Comparison of ENCODE assay signal across 25 mouse cellular contexts in genomic region chr9:119365284-119365683, GRCm38 (mm10). TPM values are rescaled to one million over a fixed set of nuclear protein-coding genes. Genes with fewer than 3 reads are reported as not detected.
A peak's percentile ranks its signal among the peaks of the same experiment; 100 is the strongest.
DNase-seq lines count a peak whose midpoint lies in the region; ATAC-seq and TF ChIP-seq lines count a peak whose summit lies in the region.
"Had no signal": no experiment of that assay in that cellular context is flagged by ENCODE, and none has a peak within 500 bp of the region (broad histone marks: within the 10 kb centered on the region; RNA-seq: fewer than 3 reads in every experiment).

Gene Slc22a14 (minus strand): TSS chr9:119365553.

- peaks cover 2% of the 10 kb centered on the region; the same call in 1 of the 2 replicates for H3K36me3 ChIP-seq in kidney, adult 2 months (ENCODE audit: control insufficient read depth, insufficient read depth, low read length)
- no peaks in the 10 kb centered on the region for H3K36me3 ChIP-seq in lung, postnatal 0 days (ENCODE audit: insufficient read depth, low read length)
- H3K36me3 ChIP-seq: hindbrain, embryonic 15.5 days had no signal

- ATAC-seq in lung, postnatal 0 days, result no peak
- ATAC-seq: forebrain, embryonic 13.5 days; intestine, embryonic 15.5 days; Patski had no signal

- no peak within 1 kb of the TSS for H3K27ac ChIP-seq in kidney, adult 2 months (ENCODE audit: insufficient read depth, low read depth, low read length)
- no peak within 1 kb of the TSS for H3K27ac ChIP-seq in lung, postnatal 0 days (ENCODE audit: low read length)
- peak within 1 kb of the TSS; percentile 32; the same call in 1 of the 2 replicates for H3K27ac ChIP-seq in bone marrow macrophage, adult 2 months (ENCODE audit: insufficient read depth, low read depth, low read length)
- H3K27ac ChIP-seq: forebrain, embryonic 13.5 days; heart, adult 2 months; hindbrain, embryonic 15.5 days; intestine, embryonic 15.5 days; kidney, postnatal 0 days; limb, embryonic 13.5 days; liver, embryonic 14.5 days; midbrain, embryonic 12.5 days had no signal

- H3K9me3 ChIP-seq in lung, postnatal 0 days (ENCODE audit: low read length), result no peaks in the 10 kb centered on the region
- H3K9me3 ChIP-seq: forebrain, embryonic 13.5 days; hindbrain, embryonic 15.5 days; intestine, embryonic 15.5 days; limb, embryonic 13.5 days; midbrain, embryonic 12.5 days had no signal

- no peak for TF ChIP-seq POLR2A in kidney, adult 2 months (IDR thresholded peaks at IDR 0.05; ENCODE audit: low read depth, low read length)
- TF ChIP-seq POLR2A in bone marrow macrophage, adult 2 months (IDR thresholded peaks at IDR 0.05; ENCODE audit: borderline replicate concordance, low read depth, low read length), result no peak

- no peaks in the 10 kb centered on the region for H3K27me3 ChIP-seq in kidney, adult 2 months (replicated peaks; ENCODE audit: control insufficient read depth, insufficient read depth, low read length)
- H3K27me3 ChIP-seq in lung, postnatal 0 days (replicated peaks; ENCODE audit: insufficient read depth, low read length), result no peaks in the 10 kb centered on the region
- H3K27me3 ChIP-seq: forebrain, embryonic 13.5 days; hindbrain, embryonic 15.5 days; intestine, embryonic 15.5 days; limb, embryonic 13.5 days; midbrain, embryonic 12.5 days; Patski had no signal

- H3K9ac ChIP-seq in lung, postnatal 0 days (replicated peaks; ENCODE audit: low read depth), result no peak within 1 kb of the TSS
- H3K9ac ChIP-seq: forebrain, embryonic 13.5 days; hindbrain, embryonic 15.5 days; intestine, embryonic 15.5 days; limb, embryonic 13.5 days; liver, embryonic 14.5 days; midbrain, embryonic 12.5 days had no signal

- DNase-seq in kidney, adult 2 months, result peak; percentile 38
- DNase-seq in kidney, postnatal 25 days, result no peak
- DNase-seq in lung, postnatal 0 days (ENCODE audit: low spot score), result peak; percentile 28
- no peak for DNase-seq in lung, postnatal 14 days
- DNase-seq in lung, postnatal 36 days, result peak; percentile 47
- DNase-seq in embryo, embryonic 10 days (ENCODE audit: low spot score), result no peak
- DNase-seq in cerebellum, adult 11 months, result no peak
- DNase-seq: adrenal gland, postnatal 10 days; cerebellum, adult 11-12 months; cerebellum, postnatal 25 days; retina, postnatal 1 day; right cerebral cortex, postnatal 4 days; thymus, postnatal 36 days had no signal

- peaks cover 3% of the 10 kb centered on the region; the same call in 1 of the 2 replicates for H3K4me1 ChIP-seq in kidney, adult 2 months (ENCODE audit: control insufficient read depth, insufficient read depth, low read length)
- H3K4me1 ChIP-seq in lung, postnatal 0 days (ENCODE audit: insufficient read depth, low read depth, low read length), result no peaks in the 10 kb centered on the region
- H3K4me1 ChIP-seq in bone marrow macrophage, adult 2 months (ENCODE audit: control insufficient read depth, insufficient read depth, low read length), result peaks cover 15% of the 10 kb centered on the region
- H3K4me1 ChIP-seq: forebrain, embryonic 13.5 days; hindbrain, embryonic 15.5 days; intestine, embryonic 15.5 days; limb, embryonic 13.5 days; midbrain, embryonic 12.5 days had no signal

- no peak for TF ChIP-seq EP300 in lung, postnatal 0 days (IDR thresholded peaks at IDR 0.05)

- no peak within 1 kb of the TSS for H3K4me3 ChIP-seq in kidney, adult 2 months (ENCODE audit: insufficient read depth, low read depth, low read length)
- no peak within 1 kb of the TSS for H3K4me3 ChIP-seq in lung, postnatal 0 days (ENCODE audit: low read depth, low read length)
- H3K4me3 ChIP-seq in bone marrow macrophage, adult 2 months (ENCODE audit: insufficient read depth, low read length), result no peak within 1 kb of the TSS
- H3K4me3 ChIP-seq: forebrain, embryonic 13.5 days; heart, adult 2 months; hindbrain, embryonic 15.5 days; intestine, embryonic 15.5 days; limb, embryonic 13.5 days; midbrain, embryonic 12.5 days had no signal

- TF ChIP-seq CTCF in kidney, adult 2 months (conservative IDR thresholded peaks at IDR 0.05; ENCODE audit: insufficient read depth, insufficient read length, low read depth, low read length), result no peak
- TF ChIP-seq CTCF in lung, postnatal 0 days (IDR thresholded peaks at IDR 0.05), result no peak
- no peak for TF ChIP-seq CTCF in bone marrow macrophage, adult 2 months (IDR thresholded peaks at IDR 0.05; ENCODE audit: low read depth, low read length)

- no peak within 1 kb of the TSS for H3K4me2 ChIP-seq in lung, postnatal 0 days (replicated peaks; ENCODE audit: low read depth, low read length)
- H3K4me2 ChIP-seq: forebrain, embryonic 13.5 days; hindbrain, embryonic 15.5 days; intestine, embryonic 15.5 days; limb, embryonic 13.5 days; midbrain, embryonic 12.5 days had no signal

- 32% methylated on average over 7 of the region's 7 CpGs for WGBS in kidney, adult 2 months
- 39% methylated on average over 7 of the region's 7 CpGs for WGBS in lung, postnatal 0 days

RNA-seq across cellular contexts. Expression of gene Slc22a14, which starts in this region (rescaled TPM):
- 1.7 and 2.1 TPM in 2 replicates for polyA plus RNA-seq in kidney, adult 2 months (2012; rRNA removed)
- 0.17 TPM in 1 of 2 replicates, not detected in the other for polyA plus RNA-seq in lung, postnatal 0 days (2015; fragmentation: Nextera tagmentation; extraction: Ambion mirVana)
- not detected in 2 replicates for polyA plus RNA-seq in bone marrow macrophage, adult 2 months (2012; ENCODE audit: insufficient read depth, insufficient read length, missing spikeins)
- polyA plus RNA-seq: forebrain, embryonic 13.5 days; frontal cortex, adult 2 months; hindbrain, embryonic 15.5 days; liver, embryonic 14.5 days; midbrain, embryonic 12.5 days; neural tube, embryonic 11.5 days had no signal

Comparison
In these comparisons a context has a peak if more than half of its experiments do, and no peak if none do; other contexts are left out.
1. DNase-seq: peak in kidney, adult 2 months (single experiment) and lung, postnatal 36 days (single experiment); none in kidney, postnatal 25 days (0 of 2), lung, postnatal 14 days (single experiment), embryo, embryonic 10 days (single experiment) and cerebellum, adult 11 months (single experiment).
2. Peak in DNase-seq in lung, postnatal 0 days; RNA of the gene not detected or under 1 TPM.